Mouse (Mus musculus) G1E (cell line): ENCODE results near the gene Tjp3. TPM values are rescaled to one million over a fixed set of nuclear protein-coding genes. Genes with fewer than 3 reads are reported as not detected.

Experiments used
- ATAC-seq: 2 replicates; pipeline ENCODE4 v1.8.0; 2016; ENCODE audit warnings: mild to moderate bottlenecking; ENCODE audit not compliant: insufficient number of reproducible peaks, poor library complexity, low FRiP score, severe bottlenecking; ENCODE audit errors: extremely low read depth
- DNase-seq: peaks from one replicate; pipeline ENCODE4 v3.0.0; 2012; ENCODE audit warnings: low spot score
- H3K27me3 ChIP-seq: 2 replicates; pipeline ENCODE4 v1.6.1; 2012; ENCODE audit warnings: mild to moderate bottlenecking, low read length, inconsistent platforms; ENCODE audit not compliant: insufficient read depth
- H3K36me3 ChIP-seq: replicated peaks from 2 replicates; pipeline ENCODE3; 2012; ENCODE audit warnings: mild to moderate bottlenecking, inconsistent platforms
- H3K4me1 ChIP-seq: 2 replicates; pipeline ENCODE4 v1.6.1; 2012; ENCODE audit warnings: low read depth, low read length, inconsistent platforms, mixed read lengths; ENCODE audit not compliant: insufficient read depth
- H3K4me3 ChIP-seq: 2 replicates; pipeline ENCODE4 v1.5.1; 2012; ENCODE audit warnings: low read depth, mild to moderate bottlenecking, inconsistent platforms, low read length, moderate library complexity, mixed read lengths
- H3K9me3 ChIP-seq: replicated peaks from 2 replicates; pipeline ENCODE4 v1.6.1; 2012; ENCODE audit warnings: inconsistent platforms
- CTCF ChIP-seq: IDR thresholded peaks from 2 replicates; pipeline ENCODE4 v1.5.1; 2012; ENCODE audit warnings: low read depth, low read length, inconsistent platforms, mixed read lengths
- GATA1 ChIP-seq: IDR thresholded peaks from 2 replicates; pipeline ENCODE4 v1.6.1; 2012; ENCODE audit warnings: borderline replicate concordance, low read length, inconsistent platforms, mixed read lengths
- GATA2 ChIP-seq: IDR thresholded peaks from 2 replicates; pipeline ENCODE4 v1.6.1; 2012; ENCODE audit warnings: low read depth, low read length, inconsistent platforms, borderline replicate concordance
- POLR2AphosphoS5 ChIP-seq: IDR thresholded peaks from 2 replicates; pipeline ENCODE4 v1.6.1; 2012; ENCODE audit warnings: low read depth, low read length, inconsistent platforms; ENCODE audit not compliant: insufficient replicate concordance
- TAL1 ChIP-seq: conservative IDR thresholded peaks from 2 replicates; pipeline ENCODE4 v1.6.1; 2012; ENCODE audit warnings: low read depth, low read length, inconsistent platforms, mixed read lengths
- polyA plus RNA-seq: library from polyadenylated mRNA; stranded (reverse); fragments of >175 nt; gene quantifications from 2 replicates; pipeline ENCODE4 v1.2.3, GENCODE M21; 2012
- total RNA-seq, 2 experiments: library from RNA; stranded (forward) in 1 of 2; stranded (reverse) in 1 of 2; fragments of 200-1000 nt in 1 of 2; fragments of >200 nt in 1 of 2; fragmentation: Nextera tagmentation in 1 of 2; gene quantifications; 2 replicates each; pipeline ENCODE4 v1.2.3; 2014 to 2017

Gene Tjp3
- total and polyA plus RNA-seq, 3 experiments: 1.4 to 1.8 TPM; not detected in 1

DNA sequence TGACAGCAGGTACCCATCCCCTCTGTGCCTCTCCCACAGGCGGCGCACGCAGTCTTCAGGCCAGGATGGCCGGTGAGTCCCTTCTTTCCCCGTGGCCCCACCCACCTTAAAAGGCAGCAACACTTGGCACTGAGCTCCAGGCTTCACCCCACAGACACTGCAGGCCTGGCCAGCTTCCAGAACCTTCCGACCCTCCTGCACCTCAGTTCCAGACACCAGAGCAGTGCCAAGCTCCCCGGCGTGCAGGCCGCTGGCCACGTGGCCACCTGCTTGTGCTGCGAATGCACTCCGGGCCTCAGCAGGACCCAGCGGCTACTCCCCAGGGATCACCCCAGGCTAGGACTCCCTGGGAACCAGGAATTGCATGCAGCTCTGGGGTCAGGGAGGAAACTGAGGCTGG, 22.2 kb upstream of the Tjp3 start:
- DNase-seq: no peak
- Histone ChIP-seq H3K9me3 (no peaks in the 10 kb centered on the region), H3K4me3 (no peak overlapping the region), H3K27me3 (no peaks in the 10 kb centered on the region), H3K36me3 (peaks cover 100% of the 10 kb centered on the region), H3K4me1 (peaks cover 69% of the 10 kb centered on the region)
- TF ChIP-seq GATA2 (no peak), POLR2AphosphoS5 (no peak), TAL1 (no peak), CTCF (no peak)
- no peak for ATAC-seq

DNA sequence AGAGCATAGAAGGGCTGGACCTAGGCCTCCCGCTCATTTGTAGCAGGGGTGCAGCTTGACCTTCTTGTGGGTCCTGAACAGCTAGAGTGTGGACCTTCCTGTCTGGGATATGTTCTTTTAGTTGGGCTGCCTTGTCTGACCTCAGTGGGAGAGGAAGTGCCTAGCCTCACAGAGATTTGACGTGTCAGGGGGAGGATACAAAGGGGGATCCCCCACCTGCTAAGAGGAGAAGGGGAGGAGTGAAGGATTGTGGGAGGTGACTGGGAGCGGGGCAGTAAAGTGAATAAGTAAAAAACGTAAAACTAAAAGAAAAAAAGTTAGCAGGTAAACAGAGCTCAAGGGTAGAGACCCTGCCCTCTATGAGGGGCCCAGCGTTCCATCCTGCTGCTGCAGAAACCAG, 18.2 kb upstream of the Tjp3 start:
- ATAC-seq: no peak

DNA sequence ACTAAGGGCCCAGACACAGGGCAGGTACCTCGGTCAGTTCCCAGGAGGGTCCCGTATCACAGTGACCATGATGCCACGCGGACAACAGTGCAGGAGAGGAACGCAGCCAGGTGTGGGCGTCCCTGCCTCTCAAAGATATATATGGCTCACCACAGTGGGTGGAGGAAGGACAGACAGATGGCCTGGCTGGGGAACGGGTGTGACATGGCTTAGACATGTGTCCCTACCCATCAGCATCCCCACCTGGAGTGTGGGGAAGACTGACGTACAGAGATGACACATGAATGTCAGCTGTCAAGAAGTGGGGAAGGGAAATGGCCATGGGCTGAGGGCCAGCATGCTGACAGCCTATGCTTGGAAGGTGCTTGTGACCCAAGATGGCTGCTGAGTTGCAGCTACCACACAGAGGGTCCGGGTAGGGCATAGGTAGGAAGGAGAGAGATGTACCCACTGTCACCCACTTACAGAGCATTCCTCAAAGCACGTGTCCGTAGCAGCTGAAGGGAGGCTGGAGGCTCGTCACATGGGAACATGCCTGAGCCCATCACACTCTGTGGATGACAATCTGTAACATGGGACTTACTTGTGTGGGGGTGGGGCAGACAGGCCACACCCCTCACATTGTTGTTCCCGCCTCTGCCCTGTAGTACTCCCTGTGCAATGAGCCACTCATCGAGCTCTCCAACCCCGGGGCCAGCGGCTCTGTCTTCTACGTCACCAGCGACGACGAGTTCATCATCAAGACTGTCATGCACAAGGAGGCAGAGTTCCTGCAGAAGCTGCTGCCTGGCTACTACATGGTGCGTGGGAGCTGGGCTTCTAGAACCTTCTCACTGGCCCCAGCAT, 15.7 kb upstream of the Tjp3 start:
- no peaks in the 10 kb centered on the region for H3K27me3 ChIP-seq
- H3K9me3 ChIP-seq: no peaks in the 10 kb centered on the region
- peaks cover 96% of the 10 kb centered on the region for H3K36me3 ChIP-seq
- no peak for DNase-seq
- peaks cover 68% of the 10 kb centered on the region for H3K4me1 ChIP-seq
- no peak overlapping the region for H3K4me3 ChIP-seq
- ATAC-seq: no peak
- no peak for TF ChIP-seq TAL1
- TF ChIP-seq GATA1: no peak

More for the DNA sequence above, 18.2 kb upstream of the Tjp3 start:
- H3K27me3 ChIP-seq: no peaks in the 10 kb centered on the region
- H3K4me1 ChIP-seq: peaks cover 60% of the 10 kb centered on the region
- no peaks in the 10 kb centered on the region for H3K9me3 ChIP-seq
- DNase-seq: no peak
- no peak for TF ChIP-seq GATA1
- no peak for TF ChIP-seq POLR2AphosphoS5
- TF ChIP-seq GATA2: no peak
- no peak for TF ChIP-seq TAL1
- no peak for TF ChIP-seq CTCF
- peaks cover 99% of the 10 kb centered on the region for H3K36me3 ChIP-seq
- H3K4me3 ChIP-seq: no peak overlapping the region

DNA sequence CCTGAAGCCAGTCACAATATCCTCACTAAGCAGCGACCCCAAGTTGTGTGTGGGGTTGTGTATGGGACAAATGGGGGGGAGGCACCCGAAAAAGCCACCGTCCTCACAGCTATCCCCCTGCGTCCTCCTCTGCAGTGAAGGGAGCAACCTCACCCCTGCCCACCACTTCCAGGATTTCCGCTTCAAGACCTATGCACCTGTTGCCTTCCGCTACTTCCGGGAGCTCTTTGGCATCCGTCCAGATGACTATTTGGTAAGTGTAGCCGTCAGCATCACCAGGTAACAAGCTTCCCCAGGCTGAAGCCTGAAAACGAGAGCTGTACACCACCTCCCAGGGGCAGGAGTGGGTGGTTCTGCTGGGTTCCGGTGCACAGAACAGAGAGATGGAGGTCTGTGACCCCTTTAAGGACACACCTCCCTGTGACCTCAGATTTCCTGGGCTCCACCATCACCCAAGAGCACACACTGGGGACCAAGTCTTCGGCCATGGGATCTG, 14.8 kb upstream of the Tjp3 start:
- Histone ChIP-seq H3K4me1 (peaks cover 73% of the 10 kb centered on the region), H3K9me3 (no peaks in the 10 kb centered on the region), H3K27me3 (no peaks in the 10 kb centered on the region), H3K36me3 (peaks cover 96% of the 10 kb centered on the region), H3K4me3 (no peak overlapping the region)
- TF ChIP-seq CTCF (no peak), GATA2 (no peak), TAL1 (no peak), GATA1 (no peak), POLR2AphosphoS5 (no peak)
- no peak for DNase-seq
- ATAC-seq: no peak

DNA sequence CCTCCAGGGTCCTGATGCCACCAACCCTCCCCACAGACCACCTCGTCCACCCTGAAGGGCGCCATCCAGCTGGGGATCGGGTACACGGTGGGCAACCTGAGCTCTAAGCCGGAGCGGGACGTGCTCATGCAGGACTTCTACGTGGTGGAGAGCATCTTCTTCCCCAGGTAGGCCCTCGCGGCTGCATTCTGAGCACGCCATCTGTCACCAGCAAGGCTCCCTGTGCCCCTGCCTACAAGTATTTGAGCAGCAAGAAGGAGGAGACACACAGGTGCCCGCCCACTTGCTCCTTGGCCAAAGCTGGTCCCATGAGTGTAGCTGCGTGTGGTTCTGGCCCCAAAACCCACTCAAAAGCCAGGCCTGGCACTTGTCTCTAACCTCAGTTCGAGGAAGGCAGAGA, 14.3 kb upstream of the Tjp3 start:
- DNase-seq (no peak), ATAC-seq (no peak)
- TF ChIP-seq GATA2: no peak
- TF ChIP-seq CTCF: no peak
- no peak for TF ChIP-seq POLR2AphosphoS5
- TF ChIP-seq GATA1: no peak
- TF ChIP-seq TAL1: no peak
- peaks cover 73% of the 10 kb centered on the region for H3K4me1 ChIP-seq
- no peaks in the 10 kb centered on the region for H3K9me3 ChIP-seq
- H3K27me3 ChIP-seq: no peaks in the 10 kb centered on the region
- H3K36me3 ChIP-seq: peaks cover 96% of the 10 kb centered on the region
- no peak overlapping the region for H3K4me3 ChIP-seq

DNA sequence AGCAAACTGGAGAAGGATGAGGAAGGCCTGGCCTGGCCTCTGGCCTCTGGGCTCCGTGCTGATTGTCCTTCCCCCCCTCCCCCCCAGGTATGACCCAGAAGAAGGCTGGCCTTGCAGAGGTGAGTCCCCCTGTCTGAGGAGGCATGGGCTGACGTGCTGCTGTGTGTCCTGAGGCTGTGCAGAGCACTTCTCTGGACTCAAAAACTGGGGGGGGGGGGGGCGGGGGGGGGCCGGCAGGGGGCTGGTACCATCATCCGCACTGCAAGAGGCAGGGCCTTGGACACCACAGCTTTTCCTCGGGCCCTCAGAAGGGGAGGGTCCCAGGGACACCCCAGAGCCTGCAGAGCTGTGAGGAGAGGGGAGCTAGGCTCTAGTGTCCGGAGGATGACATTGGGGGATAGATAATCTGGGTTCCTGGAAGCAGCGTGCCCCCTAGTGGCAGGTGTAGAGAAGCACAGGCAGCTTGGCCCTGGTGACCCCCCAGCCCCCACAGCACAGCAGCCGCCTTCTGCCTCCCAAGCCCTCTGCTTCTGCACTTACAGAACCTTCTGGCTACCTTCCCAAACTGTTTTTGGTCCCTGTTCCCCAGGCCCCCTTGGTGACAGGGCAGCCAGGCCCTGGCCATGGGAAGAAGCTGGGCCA, 13.3 kb upstream of the Tjp3 start:
- peaks cover 96% of the 10 kb centered on the region for H3K36me3 ChIP-seq
- peak overlapping the region; percentile 39; the same call in 1 of the 2 replicates for H3K4me3 ChIP-seq
- H3K27me3 ChIP-seq: no peaks in the 10 kb centered on the region
- ATAC-seq (no peak), DNase-seq (peak; percentile 83)
- no peaks in the 10 kb centered on the region for H3K9me3 ChIP-seq
- H3K4me1 ChIP-seq: peaks cover 80% of the 10 kb centered on the region
- TF ChIP-seq CTCF (peak; percentile 94), GATA1 (no peak)
